Mouse (Mus musculus) heart, adult 2 months (tissue): Measurements from ENCODE around the gene Adamts20.

Source experiments
- CTCF ChIP-seq: fragments of 200-600 bp; IDR thresholded peaks from 2 replicates; pipeline ENCODE4 v1.8.1; 2022; ENCODE audit warnings: antibody characterized with exemption, mild to moderate bottlenecking, moderate library complexity
- POLR2A ChIP-seq: fragments of 200-500 bp; IDR thresholded peaks from 2 replicates; pipeline ENCODE4 v1.6.1; 2011; ENCODE audit warnings: mild to moderate bottlenecking, low read depth, low read length, control low read depth; ENCODE audit not compliant: insufficient read depth

GRCm38 (mm10) chr15:94464881-94465280 is 337 bp downstream of the Adamts20 start:
- TF ChIP-seq CTCF, result no peak
- TF ChIP-seq POLR2A, result no peak
